Comparison of ENCODE assay signal across 27 mouse cellular contexts in the genomic region with DNA sequence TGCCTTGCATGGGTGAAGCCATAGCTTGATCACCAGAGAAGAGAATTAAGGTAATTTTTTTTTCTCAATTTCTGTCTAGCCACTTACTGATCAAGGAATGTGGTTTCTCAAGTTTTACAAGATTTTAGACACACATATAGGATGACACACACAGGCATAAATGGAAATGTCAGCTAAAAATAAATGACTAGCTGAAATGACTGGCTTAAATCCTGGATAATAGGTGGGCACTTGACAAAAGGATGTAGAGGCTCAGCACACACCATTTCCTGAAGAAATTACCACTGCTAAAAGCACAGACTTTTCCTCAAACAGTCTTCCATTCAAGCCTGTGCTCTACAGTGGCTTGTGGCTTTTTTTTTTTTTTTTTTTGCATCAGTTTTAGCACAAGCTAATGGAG. TPM values are rescaled to one million over a fixed set of nuclear protein-coding genes. Genes with fewer than 3 reads are reported as not detected.
DNase-seq lines count a peak whose midpoint lies in the region; ATAC-seq and TF ChIP-seq lines count a peak whose summit lies in the region.
"Had no signal": no experiment of that assay in that cellular context is flagged by ENCODE, and none has a peak within 500 bp of the region (broad histone marks: within the 10 kb centered on the region; RNA-seq: fewer than 3 reads in every experiment).

No protein-coding gene starts in this region.

- no peak overlapping the region for H3K4me2 ChIP-seq in embryonic facial prominence, embryonic 11.5 days (ENCODE audit: low read depth, low read length)
- H3K4me2 ChIP-seq in lung, embryonic 14.5 days = no peak overlapping the region
- no peak overlapping the region for H3K4me2 ChIP-seq in hindbrain, postnatal 0 days (ENCODE audit: low read depth, low read length)
- H3K4me2 ChIP-seq: embryonic facial prominence, embryonic 15.5 days; forebrain, embryonic 12.5 days had no signal

- H3K4me3 ChIP-seq in embryonic facial prominence, embryonic 11.5 days (ENCODE audit: low read depth, low read length) = no peak overlapping the region
- no peak overlapping the region for H3K4me3 ChIP-seq in embryonic facial prominence, embryonic 10.5 days
- no peak overlapping the region for H3K4me3 ChIP-seq in lung, embryonic 14.5 days (ENCODE audit: low read depth, low read length)
- H3K4me3 ChIP-seq in hindbrain, postnatal 0 days (ENCODE audit: low read length) = no peak overlapping the region
- H3K4me3 ChIP-seq: embryonic facial prominence, embryonic 15.5 days; erythroblast, embryonic 14.5 days; forebrain, embryonic 10.5 days; forebrain, embryonic 12.5 days had no signal

- DNase-seq in embryonic facial prominence, embryonic 11.5 days (ENCODE audit: low spot score) = peak; percentile 30
- no peak for DNase-seq in embryonic facial prominence, embryonic 10.5 days (ENCODE audit: low spot score)
- DNase-seq in lung, embryonic 14.5 days = no peak
- DNase-seq in lung, postnatal 10 days = no peak
- DNase-seq in telencephalon, adult 2 months (ENCODE audit: low read depth, low spot score) = peak; percentile 4
- no peak for DNase-seq in hindbrain, postnatal 0 days (ENCODE audit: low spot score)
- DNase-seq: adrenal gland, adult 8-10 months; adrenal gland, postnatal 14 days; adrenal gland, postnatal 36 days; B cell, adult 2 months; cerebellum, adult 11-12 months; cerebellum, adult 2 months; cerebellum, adult 9-11 months; cerebellum, postnatal 14 days; cerebellum, postnatal 36 days; embryo, embryonic 11 days had no signal

- no peaks in the 10 kb centered on the region for H3K4me1 ChIP-seq in embryonic facial prominence, embryonic 11.5 days (ENCODE audit: control insufficient read depth, insufficient read depth, low read length)
- no peaks in the 10 kb centered on the region for H3K4me1 ChIP-seq in embryonic facial prominence, embryonic 10.5 days
- no peaks in the 10 kb centered on the region for H3K4me1 ChIP-seq in lung, embryonic 14.5 days (ENCODE audit: insufficient read depth)
- H3K4me1 ChIP-seq in hindbrain, postnatal 0 days (ENCODE audit: insufficient read depth, low read length) = no peaks in the 10 kb centered on the region
- H3K4me1 ChIP-seq: embryonic facial prominence, embryonic 15.5 days; forebrain, embryonic 10.5 days; forebrain, embryonic 12.5 days had no signal

- H3K9me3 ChIP-seq in embryonic facial prominence, embryonic 11.5 days (replicated peaks; ENCODE audit: control insufficient read depth, low read length) = no peaks in the 10 kb centered on the region
- no peaks in the 10 kb centered on the region for H3K9me3 ChIP-seq in embryonic facial prominence, embryonic 10.5 days
- no peaks in the 10 kb centered on the region for H3K9me3 ChIP-seq in lung, embryonic 14.5 days (ENCODE audit: low read depth, low read length)
- no peaks in the 10 kb centered on the region for H3K9me3 ChIP-seq in hindbrain, postnatal 0 days (ENCODE audit: low read length)
- H3K9me3 ChIP-seq: embryonic facial prominence, embryonic 15.5 days; forebrain, embryonic 10.5 days; forebrain, embryonic 12.5 days; G1E had no signal

- ATAC-seq in embryonic facial prominence, embryonic 11.5 days (replicated peaks; ENCODE audit: insufficient number of reproducible peaks, low FRiP score, low TSS enrichment, low read depth) = no peak
- ATAC-seq in lung, embryonic 14.5 days (ENCODE audit: insufficient read depth) = peak; percentile 54; the same call in 1 of the 2 replicates
- no peak for ATAC-seq in hindbrain, postnatal 0 days
- ATAC-seq: activated CD4-positive, CD25-positive, alpha-beta regulatory T cell, adult 4 months; CD4-positive, CD25-positive, alpha-beta regulatory T cell, adult 4 months; forebrain, embryonic 14.5 days; forebrain, embryonic 16.5 days; Patski had no signal

- H3K27ac ChIP-seq in embryonic facial prominence, embryonic 11.5 days (replicated peaks; ENCODE audit: low read depth, low read length) = no peak overlapping the region
- no peak overlapping the region for H3K27ac ChIP-seq in embryonic facial prominence, embryonic 10.5 days (replicated peaks)
- H3K27ac ChIP-seq in lung, embryonic 14.5 days (ENCODE audit: low read depth) = no peak overlapping the region
- no peak overlapping the region for H3K27ac ChIP-seq in hindbrain, postnatal 0 days
- H3K27ac ChIP-seq: embryonic facial prominence, embryonic 15.5 days; forebrain, embryonic 10.5 days; forebrain, embryonic 12.5 days had no signal

- H3K36me3 ChIP-seq in embryonic facial prominence, embryonic 11.5 days (replicated peaks; ENCODE audit: control insufficient read depth, insufficient read depth, low read depth, low read length) = no peaks in the 10 kb centered on the region
- no peaks in the 10 kb centered on the region for H3K36me3 ChIP-seq in embryonic facial prominence, embryonic 10.5 days (replicated peaks)
- no peaks in the 10 kb centered on the region for H3K36me3 ChIP-seq in lung, embryonic 14.5 days (ENCODE audit: insufficient read depth)
- no peaks in the 10 kb centered on the region for H3K36me3 ChIP-seq in hindbrain, postnatal 0 days (ENCODE audit: insufficient read depth, low read length)
- H3K36me3 ChIP-seq: embryonic facial prominence, embryonic 15.5 days; forebrain, embryonic 10.5 days; forebrain, embryonic 12.5 days; G1E had no signal

- no peak overlapping the region for H3K9ac ChIP-seq in embryonic facial prominence, embryonic 11.5 days (replicated peaks; ENCODE audit: low read length)
- no peak overlapping the region for H3K9ac ChIP-seq in lung, embryonic 14.5 days
- no peak overlapping the region for H3K9ac ChIP-seq in hindbrain, postnatal 0 days (replicated peaks; ENCODE audit: low read length)
- H3K9ac ChIP-seq: embryonic facial prominence, embryonic 15.5 days; forebrain, embryonic 12.5 days had no signal

- no peak for TF ChIP-seq CTCF in lung, embryonic 14.5 days (IDR thresholded peaks at IDR 0.05; ENCODE audit: low read depth)
- TF ChIP-seq CTCF in hindbrain, postnatal 0 days (IDR thresholded peaks at IDR 0.05; ENCODE audit: low read depth) = no peak

- no peaks in the 10 kb centered on the region for H3K27me3 ChIP-seq in embryonic facial prominence, embryonic 11.5 days (ENCODE audit: control insufficient read depth, insufficient read depth, low read length)
- H3K27me3 ChIP-seq in embryonic facial prominence, embryonic 10.5 days (replicated peaks; ENCODE audit: low read depth, poor library complexity, severe bottlenecking) = no peaks in the 10 kb centered on the region
- no peaks in the 10 kb centered on the region for H3K27me3 ChIP-seq in lung, embryonic 14.5 days (ENCODE audit: insufficient read depth, low read length)
- H3K27me3 ChIP-seq in hindbrain, postnatal 0 days (ENCODE audit: insufficient read depth, low read length) = no peaks in the 10 kb centered on the region
- H3K27me3 ChIP-seq: CH12.LX; embryonic facial prominence, embryonic 15.5 days; forebrain, embryonic 12.5 days; Patski had no signal

RNA-seq across cellular contexts. Expression of gene Sema3d, which starts 21.0 kb away (rescaled TPM):
- 9.6 and 11.4 TPM in 2 replicates for polyA plus RNA-seq in embryonic facial prominence, embryonic 11.5 days (2014; fragmentation: Nextera tagmentation; extraction: Ambion mirVana)
- polyA plus RNA-seq in embryonic facial prominence, embryonic 10.5 days (2016; fragmentation: Nextera tagmentation; extraction: Ambion mirVana) = 7.7 and 8.6 TPM in 2 replicates
- 12.4 and 14.8 TPM in 2 replicates for polyA plus RNA-seq in lung, embryonic 14.5 days (2014; fragmentation: Nextera tagmentation; extraction: Ambion mirVana)
- 3.3 and 5.0 TPM in 2 replicates for total RNA-seq in hindbrain, postnatal 0 days (2014; rRNA removed)
- polyA plus RNA-seq in hindbrain, postnatal 0 days (2015; fragmentation: Nextera tagmentation; extraction: Ambion mirVana) = 2.7 and 3.1 TPM in 2 replicates
- total RNA-seq: CH12.LX had no signal
- polyA plus RNA-seq: erythroblast, embryonic 14.5 days; G1E had no signal

Comparison
In these comparisons a context has a peak if more than half of its experiments do, and no peak if none do; other contexts are left out.
1. DNase-seq: peak in embryonic facial prominence, embryonic 11.5 days (single experiment) and telencephalon, adult 2 months (single experiment); none in embryonic facial prominence, embryonic 10.5 days (single experiment), lung, embryonic 14.5 days (single experiment), lung, postnatal 10 days (single experiment) and hindbrain, postnatal 0 days (single experiment).